Mouse (Mus musculus) cerebellum, adult 2 months (tissue): ENCODE measurements around the gene Dlst.

ENCODE experiments used
- CTCF ChIP-seq: fragments of 200-500 bp; IDR thresholded peaks from 2 replicates; pipeline ENCODE4 v1.5.1; 2011; ENCODE audit warnings: low read depth, mild to moderate bottlenecking, control low read depth, low read length, moderate library complexity, borderline replicate concordance; ENCODE audit not compliant: insufficient read depth
- POLR2A ChIP-seq: fragments of 200-500 bp; IDR thresholded peaks from 2 replicates; pipeline ENCODE4 v1.6.1; 2011; ENCODE audit warnings: low read length, control low read depth, borderline replicate concordance; ENCODE audit not compliant: insufficient read depth

DNA sequence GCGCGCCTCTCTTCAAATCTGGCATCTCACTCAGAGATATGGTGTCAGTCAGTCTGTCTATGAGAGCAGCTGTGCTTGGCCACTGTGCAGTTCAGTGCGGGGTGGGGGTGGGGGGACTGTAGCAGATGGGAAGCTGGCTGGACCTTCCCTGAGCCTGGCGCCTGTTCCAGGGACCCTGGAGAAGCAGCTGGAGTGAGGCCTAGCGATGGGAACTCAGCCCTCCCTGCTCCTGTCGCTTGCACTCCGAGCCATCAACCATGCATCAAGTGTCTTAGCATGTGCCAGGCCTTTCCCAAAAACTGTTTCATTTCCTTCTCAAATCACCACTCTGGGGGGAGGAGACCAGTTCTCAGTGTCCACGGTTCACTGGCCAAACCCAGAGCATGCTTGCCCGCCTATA, 35.0 kb downstream of the Dlst start:
- TF ChIP-seq POLR2A (no peak), CTCF (no peak)
